Mouse (Mus musculus) gonadal fat pad, adult 2 months (tissue): ENCODE data around the gene Ap3b1. TPM values are rescaled to one million over a fixed set of nuclear protein-coding genes. Genes with fewer than 3 reads are reported as not detected.

ENCODE experiments used
- DNase-seq: peaks from one replicate; pipeline ENCODE4 v3.0.0-alpha.2; 2012; ENCODE audit warnings: low read depth
- polyA plus RNA-seq: library from polyadenylated mRNA; depleted of rRNA; stranded (reverse); fragments of >200 nt; gene quantifications from 2 replicates; pipeline ENCODE4 v1.2.3, GENCODE M21; 2012

Ap3b1 gene
- polyA plus RNA-seq, 1 experiment, result 32.4 TPM

DNA sequence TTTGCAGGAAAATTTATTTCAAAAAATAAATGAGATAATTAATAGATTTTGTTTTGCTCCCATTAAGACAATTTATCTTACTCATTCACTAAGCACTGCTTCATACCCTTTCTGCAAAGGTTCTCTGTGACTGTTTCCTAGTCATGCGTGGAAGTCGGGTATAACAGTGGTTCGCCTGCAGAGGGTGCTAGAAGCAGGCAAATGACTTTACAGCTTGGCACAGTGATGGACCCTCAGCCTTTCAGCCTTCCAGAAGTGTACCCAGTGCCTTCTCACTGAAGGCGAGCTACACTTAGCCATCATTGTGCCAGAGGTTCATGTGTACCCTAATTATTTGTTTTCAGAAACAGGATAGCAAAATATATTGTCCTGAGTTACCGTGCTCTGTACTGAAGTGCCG lies 92.5 kb downstream of the Ap3b1 start:
- DNase-seq, result no peak

DNA sequence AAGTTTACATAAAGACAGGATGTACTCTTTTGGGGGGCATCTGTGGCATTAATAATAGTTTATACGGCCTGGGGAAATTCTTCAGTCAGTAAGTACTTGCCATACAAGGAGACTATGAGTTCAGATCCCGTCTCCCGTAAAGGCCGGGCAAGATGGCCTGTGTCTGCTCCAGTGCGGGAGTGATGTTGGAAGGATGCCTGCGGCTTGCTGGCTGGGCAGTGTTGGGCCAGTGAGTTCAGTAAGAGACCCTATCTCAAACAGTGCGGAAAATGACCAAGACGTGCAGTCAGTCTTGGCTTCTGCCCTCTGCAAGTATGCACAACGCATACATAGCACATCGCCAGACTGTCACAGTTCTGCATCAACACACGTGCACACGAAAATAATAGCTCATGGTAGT lies 95.4 kb downstream of the Ap3b1 start:
- no peak for DNase-seq

DNA sequence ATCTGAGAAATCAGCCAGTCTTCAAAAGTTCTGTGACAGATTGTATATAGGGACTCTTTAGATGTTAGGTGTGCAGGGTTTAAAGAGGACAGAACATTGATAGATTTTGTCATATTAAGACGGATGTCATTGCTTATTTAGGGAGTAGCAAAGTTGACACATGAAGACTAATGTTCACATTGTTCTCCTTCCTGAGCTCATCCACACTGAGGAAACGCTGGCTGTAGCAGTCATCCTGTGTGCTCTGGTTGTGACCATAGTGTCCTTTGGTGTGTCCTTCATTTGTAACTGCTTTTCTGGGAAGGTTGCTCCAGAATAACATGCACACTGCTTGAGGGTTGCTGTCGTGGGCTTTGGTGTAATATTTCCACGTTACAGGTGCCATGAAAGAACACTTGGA lies 100.4 kb downstream of the Ap3b1 start:
- no peak for DNase-seq

DNA sequence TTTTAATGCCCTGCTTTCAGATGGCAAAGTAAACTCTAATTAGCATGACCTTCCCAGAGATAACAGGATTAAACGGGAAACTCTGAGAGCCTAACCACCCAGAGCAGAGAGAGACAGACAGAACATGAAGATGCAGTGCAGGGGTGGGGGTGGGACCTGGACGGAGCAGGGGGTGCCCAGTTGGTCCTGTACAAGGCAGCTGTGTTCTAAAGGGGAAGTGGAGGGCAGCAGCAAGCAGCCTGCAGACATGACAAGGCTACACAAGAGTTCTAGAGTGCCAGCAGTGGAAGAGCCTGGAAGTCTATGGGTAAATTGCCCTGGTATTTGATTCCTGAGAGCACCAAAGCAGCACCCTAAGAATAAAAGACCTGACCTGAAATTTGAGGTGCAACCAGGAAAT lies 105.5 kb downstream of the Ap3b1 start:
- no peak for DNase-seq

DNA sequence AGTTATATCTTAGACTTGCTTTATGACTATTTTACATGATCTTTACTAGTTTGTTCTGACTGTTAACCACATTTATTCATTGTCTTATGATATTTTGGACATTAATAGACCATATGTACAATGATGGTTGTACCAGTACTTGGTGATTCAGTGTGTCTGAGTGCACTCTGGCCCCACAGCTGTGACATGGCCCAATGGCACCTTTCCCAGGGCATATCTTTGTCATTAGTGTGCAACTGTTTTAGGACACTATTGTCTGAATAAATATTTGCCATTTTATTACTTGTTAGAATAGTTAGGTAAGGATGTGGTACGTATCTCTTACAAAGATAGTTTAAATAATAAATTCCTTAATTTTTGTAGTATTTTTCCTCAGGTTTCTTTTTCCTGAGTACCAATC lies 109.8 kb downstream of the Ap3b1 start:
- DNase-seq, result no peak

DNA sequence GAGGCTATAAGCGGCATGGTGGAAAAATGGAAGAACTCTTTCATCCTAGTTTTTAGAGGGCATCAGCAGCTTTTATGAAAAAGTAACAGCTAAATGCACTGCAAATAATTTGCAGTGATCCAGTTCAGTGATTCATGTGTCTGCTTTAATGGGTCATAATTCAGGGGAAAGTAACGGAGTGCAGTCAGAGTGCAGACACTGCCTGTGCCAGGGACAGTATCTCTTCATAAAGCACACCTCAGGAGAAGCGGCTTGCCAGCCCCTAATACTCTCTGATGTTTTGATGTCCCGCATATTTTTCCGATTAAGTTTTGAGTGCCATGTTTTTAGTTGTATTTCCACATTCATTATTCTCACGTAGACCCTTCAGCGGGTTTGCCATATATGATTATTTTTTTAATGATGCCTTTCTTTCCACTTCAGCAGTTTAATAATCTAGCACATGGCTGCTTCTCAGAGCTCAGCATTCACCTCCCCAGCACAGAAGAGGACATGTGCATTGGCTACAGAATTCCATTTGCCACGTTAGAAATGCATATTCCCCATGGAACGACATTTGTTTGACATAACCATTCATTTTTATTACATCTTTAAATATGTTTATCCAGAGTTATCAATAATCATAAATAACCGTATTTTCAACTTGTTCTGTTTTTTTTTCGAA lies 112.4 kb downstream of the Ap3b1 start:
- DNase-seq, result no peak

DNA sequence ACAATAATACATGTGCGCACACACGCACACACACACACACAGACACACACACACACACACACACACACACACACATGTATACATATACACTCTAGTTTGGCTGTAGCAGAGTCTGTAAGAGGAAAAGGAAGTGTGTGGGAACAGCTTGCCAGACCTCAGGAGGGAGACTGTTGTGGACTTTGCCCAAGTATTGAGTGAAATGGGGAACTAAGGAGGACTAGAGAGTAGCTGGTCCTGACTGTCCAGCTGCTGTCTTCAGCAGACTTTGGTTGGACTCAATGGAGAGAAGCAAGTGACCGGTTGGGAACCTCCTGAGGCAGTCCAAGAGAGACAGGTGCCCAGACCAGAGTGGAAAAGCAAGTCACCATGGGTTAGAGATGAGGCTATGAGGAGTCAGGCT lies 117.4 kb downstream of the Ap3b1 start:
- no peak for DNase-seq

DNA sequence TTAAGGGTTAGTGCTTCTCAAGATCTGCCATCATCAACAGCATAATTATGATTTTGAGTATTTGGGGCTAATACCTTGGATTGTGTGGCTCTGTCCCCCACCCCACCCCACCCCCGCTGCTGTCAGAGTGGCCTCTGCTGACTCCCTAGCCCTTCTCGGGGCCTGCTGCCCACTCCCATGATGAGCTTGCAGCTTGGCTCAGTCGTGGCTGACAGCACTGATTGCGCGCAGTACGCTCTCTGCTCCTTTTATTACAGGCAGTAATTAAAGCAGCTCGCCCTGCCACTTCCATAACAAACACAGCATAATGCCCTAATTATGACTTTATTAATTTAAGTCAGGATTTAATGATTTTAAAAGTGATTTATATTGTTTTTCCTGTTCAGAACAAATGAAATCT lies 121.5 kb downstream of the Ap3b1 start:
- DNase-seq, result no peak

DNA sequence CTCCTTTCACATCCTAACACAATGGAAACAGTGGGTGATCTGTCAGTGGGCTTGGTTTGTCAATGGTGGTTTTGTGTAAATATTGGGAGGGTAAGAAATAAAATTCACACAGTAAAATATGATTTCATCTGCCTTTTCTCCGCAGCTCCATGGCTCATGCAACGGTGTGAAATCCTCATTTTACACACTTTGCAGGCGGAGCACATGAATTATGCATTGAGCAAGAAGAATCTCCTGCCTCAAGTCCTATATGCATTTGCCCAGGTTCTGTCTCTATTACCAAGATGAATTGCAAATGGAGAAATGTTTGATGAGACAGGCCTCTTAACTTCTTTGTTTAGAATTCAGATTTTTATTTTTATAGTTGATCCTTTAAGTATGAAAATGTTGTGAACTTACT lies 131.9 kb downstream of the Ap3b1 start:
- no peak for DNase-seq

DNA sequence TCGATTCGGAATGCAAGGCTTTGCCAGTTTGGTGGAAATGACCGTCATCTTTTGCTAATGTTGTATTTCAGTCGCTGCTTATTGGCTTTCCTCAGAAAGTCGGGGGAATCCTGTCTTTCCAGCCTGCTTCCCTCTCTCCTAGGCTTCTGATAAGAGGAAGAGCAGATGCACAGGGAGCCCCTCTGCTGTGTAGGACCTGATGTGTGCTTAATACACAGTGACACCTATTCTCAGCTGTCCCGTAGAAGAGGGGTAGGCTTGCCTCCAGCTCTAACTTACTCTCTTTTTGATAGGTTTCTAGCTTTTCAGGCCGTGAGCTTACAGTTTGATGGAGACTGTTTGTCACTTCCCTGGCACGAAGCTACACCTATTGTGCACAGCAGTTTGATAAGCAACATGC lies 132.4 kb downstream of the Ap3b1 start:
- no peak for DNase-seq

DNA sequence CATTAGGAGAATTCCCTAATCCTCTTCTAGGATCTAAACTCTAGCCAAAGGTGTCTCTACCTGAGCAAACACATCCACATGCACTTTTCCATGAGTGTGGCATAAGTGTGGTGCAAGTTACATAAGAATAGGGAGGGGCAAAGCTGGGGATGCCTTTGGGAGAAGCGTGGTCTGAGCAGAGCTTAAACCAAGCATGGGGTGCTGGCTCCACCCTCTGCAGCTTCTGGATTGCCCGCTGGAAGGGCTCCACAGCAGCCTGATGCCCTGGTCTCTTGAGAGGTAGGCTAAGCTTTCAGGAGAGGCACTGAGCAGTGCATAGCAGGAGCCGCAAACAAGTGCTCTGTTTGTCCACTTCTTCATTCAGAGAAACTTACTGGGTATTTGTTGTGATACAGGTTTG lies 138.8 kb downstream of the Ap3b1 start:
- no peak for DNase-seq

DNA sequence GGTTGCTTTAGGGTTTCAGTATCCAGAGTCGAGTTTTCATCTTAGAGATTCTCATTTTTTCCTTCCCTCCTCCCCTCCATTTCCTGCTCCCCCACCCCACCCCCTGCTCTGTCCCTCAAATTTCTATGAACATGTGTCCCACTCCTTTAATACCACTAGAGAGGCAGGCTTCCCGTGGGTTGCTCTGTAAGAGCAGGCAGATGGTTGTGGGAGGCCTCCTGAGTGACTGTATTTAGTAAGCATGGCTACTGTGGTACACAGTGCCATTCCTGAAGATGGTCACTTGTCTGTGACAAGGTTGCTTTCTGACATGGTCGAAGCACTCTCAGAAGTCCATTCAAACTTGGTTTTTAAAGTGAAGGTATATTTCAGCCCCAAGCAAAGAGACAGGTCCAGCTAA lies 147.7 kb downstream of the Ap3b1 start:
- DNase-seq, result no peak

DNA sequence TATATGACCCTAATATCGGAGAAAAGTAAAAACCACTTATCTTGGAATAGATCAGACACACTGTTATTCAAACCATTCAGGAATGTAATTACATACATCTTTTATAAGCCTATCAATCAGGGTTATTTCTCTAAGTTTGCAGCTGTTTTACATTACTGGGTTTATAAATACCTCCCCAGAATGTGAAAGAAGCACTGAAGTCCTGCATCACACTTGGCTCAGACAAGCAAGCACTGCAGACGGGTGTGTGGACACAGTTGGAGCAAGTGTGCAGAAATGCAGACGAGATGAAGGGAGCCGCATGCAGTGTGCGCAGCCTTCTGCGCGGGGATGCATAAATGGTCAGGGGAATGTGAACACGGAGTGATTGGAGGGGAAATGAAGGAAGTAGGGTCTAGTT lies 149.6 kb downstream of the Ap3b1 start:
- no peak for DNase-seq

DNA sequence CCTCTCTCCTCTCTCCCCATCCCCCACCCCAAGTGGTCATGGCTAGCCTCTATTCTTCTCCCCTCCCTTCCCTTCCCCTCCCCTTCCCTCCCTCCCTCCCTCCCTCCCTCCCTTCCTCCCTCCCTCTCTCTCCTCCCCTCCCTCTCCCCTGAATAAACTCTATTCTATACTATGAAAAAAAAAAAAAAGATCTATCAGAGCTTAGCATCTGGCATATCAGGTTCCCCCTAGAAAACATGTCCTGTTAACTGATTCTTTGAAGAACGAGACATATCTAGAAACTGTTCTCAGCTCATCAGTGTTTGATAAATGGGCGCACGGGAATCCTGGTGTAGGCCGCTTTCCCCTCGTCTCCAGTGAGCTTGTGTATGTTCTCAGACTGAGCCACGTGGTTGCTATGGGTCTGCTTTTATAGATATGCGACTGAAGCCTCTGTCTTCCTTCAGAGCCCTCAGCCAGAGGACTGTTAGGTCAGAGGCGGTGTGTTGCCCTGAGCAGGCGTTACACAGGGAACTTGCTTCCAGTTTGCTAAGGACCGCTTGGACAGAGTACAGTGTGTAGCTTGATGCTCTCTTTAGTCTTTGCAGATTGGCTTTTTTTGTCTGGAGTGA lies 154.5 kb downstream of the Ap3b1 start:
- no peak for DNase-seq

DNA sequence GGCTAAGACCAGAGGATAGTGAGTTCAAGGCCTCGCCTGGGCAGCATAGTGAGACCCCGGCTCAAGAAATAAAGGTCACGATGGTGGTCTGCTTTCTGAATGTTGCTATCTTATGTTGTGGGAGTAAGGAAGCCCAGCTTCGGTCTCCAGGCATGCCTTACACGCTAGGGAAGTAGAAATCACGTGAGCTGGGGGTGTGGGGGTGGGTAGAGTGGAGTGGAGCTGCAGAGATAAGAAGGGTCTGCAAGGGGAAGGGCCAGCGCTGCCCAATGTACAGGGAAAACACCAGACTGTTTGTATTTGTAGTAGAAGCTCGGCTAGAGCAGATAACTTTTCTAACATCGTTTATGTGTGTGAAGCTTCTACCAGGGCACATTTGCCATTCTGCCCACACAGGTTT lies 155.1 kb downstream of the Ap3b1 start:
- DNase-seq, result no peak

DNA sequence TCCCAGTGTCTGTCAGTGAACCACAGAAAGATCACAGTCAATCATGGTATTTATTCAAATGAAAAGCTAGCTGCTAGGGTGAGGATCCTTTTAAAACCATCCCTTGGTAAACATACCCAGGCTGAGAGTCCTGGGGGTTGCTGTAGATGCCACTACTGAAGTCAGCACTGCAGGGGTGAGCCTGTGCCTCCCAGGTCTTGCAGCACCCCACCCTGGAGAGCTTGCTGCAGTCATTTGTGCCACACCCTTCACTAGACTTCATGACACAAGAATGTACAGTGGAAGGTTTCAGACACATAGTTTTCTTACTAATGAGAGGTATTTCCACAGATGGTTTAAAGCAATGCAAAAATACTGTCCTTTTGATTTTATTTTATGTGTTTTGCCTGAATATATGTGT lies 156.2 kb downstream of the Ap3b1 start:
- no peak for DNase-seq

DNA sequence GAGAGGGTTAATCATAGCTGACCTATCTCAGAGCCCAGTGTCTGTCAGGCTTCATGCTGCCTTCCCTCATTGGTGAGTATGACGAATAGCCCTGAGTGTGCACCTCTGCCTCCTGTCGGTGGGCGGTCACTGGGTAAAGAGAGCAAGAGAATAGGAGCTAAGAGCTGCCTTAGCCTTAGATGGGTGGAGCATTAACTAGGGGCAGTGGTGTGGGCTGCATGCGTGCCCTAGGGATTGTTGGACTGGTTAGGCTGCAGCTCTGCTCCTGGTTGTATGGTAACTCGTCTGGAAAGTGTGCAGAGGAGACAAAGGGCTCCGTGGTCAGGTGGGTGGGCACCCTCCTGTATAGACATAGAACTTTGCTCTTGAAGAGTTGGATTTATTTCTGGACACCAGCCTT lies 157.8 kb downstream of the Ap3b1 start:
- no peak for DNase-seq

DNA sequence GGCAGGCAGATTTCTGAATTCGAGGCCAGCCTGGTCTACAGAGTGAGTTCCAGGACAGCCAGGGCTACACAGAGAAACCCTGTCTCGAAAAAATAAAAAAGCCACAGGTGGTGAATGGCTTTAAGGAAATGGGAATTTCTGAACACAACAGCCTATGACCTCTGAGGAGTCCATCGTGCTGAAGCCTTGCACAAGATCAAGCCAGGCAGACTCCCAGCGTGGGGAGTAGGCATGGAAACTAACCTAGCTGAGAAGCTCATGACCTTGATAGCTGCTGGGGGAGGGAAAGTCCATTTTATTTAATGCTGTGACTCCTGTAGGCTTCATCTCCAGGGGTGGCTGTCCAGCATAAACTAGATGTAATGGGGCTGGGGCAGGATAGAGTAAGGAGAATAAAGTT lies 159.4 kb downstream of the Ap3b1 start:
- no peak for DNase-seq

DNA sequence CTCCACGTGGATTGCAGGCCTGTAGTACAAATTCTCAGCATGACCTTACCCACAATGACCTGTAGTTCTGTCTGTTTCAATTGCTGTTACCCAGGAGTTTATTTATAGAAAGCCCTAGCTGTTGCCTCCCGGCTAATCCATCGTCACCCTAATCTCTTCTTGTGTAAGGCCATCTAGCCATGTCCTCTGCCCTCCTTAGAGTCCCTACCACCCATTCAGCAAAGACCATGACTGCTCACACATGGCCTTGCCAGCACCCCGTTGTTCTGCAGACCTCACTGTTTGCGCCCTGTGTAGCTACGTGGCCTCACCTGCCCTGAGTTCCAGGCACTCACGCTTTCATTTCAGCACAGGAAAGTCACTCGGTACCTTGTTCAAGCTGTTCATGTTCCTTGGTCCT lies 160.5 kb downstream of the Ap3b1 start:
- no peak for DNase-seq

DNA sequence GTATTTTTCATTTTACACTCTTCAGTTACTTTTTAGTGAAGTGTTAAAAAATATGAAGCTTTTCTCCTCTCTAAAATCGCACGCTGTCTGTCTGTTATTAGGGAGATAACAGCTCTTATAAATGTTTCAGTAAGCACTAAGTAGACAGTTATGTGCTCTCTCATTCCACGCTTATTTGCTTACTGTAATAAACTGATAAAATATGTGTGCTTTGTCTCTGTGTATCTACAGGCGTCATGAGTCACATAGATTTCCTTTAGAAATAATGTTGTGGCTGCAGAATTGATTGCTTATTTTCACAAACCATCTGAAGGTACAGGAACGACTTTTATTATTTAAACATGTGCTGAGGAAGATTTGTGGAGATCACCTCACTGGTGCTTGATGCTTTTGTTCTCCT lies 164.5 kb downstream of the Ap3b1 start:
- DNase-seq, result no peak

DNA sequence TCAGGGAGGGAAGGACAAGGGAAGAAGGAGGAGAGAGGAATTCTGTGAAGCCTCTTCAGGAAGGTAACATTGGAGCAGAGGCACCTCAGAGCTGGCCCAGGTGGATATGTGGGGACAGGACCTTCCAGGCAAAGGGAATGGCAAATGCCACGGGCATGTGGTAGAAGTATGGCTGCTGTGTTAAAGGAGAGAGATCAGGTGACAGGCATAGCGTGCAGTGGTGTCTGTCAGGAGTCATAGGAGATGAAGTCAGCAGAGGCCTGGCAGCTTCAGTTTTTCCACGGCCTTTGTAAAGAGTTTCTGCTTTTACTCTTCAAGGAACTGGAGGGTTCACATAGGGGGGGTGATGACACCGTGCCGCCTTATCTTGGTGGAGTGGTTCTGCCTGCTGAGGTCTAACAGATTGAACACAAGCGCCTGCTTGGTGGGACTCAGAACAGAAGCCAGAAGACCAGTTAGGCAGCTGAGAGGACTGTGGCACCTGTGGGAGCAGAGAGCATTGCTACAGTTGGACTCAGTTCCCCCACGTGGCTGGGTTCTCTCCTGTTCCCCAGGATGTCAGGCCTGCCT lies 166.0 kb downstream of the Ap3b1 start:
- no peak for DNase-seq

DNA sequence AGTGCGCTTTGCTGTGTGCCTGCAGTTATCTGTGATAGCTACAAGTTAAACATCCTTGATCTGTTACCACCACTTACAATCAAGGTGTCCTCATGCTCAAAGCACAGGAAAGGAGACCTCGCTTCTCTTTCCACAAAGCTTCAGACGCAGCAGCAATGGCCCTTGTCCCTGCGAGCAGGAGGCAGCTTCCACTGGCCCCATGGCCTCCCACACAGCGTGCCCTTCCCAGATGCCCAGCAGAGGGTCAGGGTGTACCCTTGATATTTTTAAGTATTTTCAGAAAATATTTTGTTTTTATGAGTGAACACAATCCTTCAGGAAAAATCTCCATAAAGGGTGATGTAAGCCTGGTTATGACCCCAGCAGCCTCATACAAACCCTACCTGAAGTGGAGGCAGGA lies 170.4 kb downstream of the Ap3b1 start:
- no peak for DNase-seq

DNA sequence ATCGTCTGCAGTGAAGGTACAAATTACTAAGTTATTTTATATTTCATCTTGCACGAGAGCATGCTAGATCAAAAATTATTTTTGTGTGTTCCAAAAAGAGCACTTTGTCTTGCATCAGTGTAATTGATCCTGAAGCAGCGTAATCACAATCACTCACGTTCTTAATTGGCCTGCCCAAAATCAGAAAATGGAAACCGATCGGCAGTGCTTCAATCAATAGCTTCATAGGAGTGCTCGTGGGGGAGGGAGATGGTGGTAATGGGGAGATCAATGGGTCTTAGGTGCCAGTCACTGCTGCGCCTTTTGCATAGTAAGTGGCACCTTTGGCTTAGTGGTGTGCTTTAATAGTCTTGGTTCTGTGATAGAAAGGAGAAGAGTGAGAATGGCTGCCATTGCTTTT lies 174.8 kb downstream of the Ap3b1 start:
- DNase-seq, result no peak

DNA sequence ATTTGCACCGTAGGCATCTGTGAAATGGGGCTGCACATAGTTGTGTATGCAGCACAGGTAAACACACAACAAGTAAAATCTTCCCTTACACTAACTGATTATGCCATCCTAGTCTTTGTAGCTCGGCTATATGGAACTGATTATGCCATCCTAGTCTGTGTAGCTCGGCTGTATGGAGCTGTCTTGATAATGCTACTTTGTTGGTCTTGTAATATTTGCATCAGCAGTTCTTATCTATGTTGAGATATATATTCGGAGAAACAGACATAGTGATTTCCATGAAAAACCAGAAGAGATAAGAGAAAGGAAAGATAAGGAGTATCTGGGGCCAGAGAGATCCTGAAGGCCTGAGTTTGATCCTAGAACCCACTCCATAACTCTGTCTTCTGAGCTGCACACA lies 178.6 kb downstream of the Ap3b1 start:
- no peak for DNase-seq
